Mouse (Mus musculus): ENCODE measurements at regions not wholly inside any gene's neighbourhood (a gene's known extent, or its start where the extent isn't known, plus 50 kb on each side); places are given as distances from the start of the nearest gene placed in this dataset.

DNA sequence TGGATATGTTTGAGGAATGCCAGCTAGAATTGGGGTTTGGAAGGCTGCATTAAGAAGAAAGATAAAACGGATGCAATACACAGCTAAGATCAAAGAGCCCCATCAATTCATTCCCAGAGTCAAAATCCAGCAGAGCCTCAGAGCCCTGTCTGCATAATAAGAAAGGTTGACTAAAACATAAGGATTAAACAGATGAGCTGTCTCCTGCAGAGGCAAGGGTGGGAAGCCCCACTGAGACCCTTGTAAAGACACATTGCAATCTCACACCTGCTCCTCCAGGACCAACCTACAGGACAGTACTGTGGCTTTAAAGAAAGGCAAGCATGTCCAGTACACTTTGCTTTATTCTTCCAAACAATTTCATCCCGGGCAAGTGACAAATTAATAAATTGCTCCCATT, 609.4 kb downstream of the Nedd1 start:
- DNase-seq (ENCODE audit: low spot score in 2 of 2): no peak
- intact Hi-C loops (cut with DNase I): no loop called here

DNA sequence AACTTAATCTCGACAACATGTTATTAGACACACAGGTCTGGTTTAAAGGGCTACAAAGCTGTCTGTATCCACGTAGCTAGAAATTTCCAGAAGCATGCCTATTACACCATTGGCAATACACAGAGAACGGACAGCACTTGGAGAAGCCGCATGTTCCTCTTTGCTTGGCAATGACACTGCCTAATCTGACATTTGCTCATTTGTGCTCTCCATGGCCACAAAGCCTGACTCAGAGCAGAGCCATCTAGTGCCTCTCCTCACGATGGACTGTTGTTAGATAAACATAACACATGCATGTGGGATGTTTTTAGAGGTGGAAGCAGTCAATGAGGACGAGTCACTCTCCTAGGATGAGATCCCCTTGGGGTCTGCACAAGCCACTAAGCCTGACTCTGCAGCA, 615.9 kb downstream of the Nedd1 start:
- DNase-seq (ENCODE audit: low spot score in 2 of 2): no peak
- intact Hi-C loops (cut with DNase I): no loop called here

DNA sequence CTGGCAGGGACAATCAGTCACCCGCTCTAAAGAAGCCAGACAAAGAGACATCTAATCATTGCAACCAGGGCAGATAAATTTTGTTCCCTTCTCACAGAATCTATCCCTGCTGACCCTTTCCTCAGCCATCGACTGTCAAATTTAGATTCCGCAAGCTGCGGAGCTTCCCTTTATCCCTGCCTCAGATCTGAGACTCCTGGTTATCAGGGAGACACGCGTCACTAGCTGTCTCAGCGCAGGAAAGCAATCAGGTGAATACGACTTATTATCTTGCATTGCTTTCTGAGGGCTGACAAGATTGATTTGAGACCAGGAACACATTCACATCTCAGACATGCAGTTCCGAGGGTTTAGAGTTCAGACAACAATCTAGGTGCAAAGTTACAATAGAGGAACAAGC, 618.3 kb downstream of the Nedd1 start:
- DNase-seq (ENCODE audit: low spot score in 2 of 2): no peak
- intact Hi-C loops (cut with DNase I): no loop called here

DNA sequence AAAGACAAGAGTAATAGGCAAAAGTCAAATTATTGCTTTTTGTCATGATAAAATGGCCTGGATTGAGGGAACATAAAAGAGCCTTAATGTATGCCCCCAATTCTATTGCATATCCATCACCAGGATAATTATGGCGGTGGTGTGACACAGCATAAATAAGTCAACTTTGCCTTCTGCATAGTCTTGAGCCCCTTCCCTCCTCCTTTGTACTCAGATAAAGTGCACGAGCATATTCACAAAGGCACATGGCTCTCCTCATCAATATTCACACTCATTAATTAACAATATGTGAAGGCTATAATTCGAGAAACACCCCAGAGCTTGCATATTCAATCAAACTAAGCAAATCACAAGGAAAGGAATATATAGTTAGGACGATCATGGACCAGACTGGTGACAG, 619.5 kb downstream of the Nedd1 start:
- DNase-seq (ENCODE audit: low spot score in 2 of 2): no peak
- intact Hi-C loops (cut with DNase I): no loop called here

DNA sequence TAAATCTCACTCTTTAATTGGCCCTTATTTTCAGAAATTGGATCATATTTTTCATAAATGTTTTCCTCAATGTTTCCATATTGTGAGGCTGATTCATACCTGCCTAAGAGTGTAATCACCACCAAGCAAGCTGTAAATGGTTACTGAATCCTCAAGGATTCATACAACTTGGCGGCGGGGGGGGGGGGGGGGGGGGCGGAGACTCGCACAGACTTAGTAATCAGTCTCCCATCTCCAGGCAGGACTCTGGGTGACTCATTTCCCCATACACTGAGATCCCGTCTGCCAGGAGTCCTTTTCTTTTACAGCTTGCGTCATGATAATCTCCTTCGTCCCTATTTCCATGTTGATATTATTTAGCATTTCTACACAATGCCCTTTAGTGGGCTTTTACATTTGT, 624.7 kb downstream of the Nedd1 start:
- intact Hi-C loops (cut with DNase I): no loop called here
- DNase-seq (ENCODE audit: low spot score in 2 of 2): no peak

DNA sequence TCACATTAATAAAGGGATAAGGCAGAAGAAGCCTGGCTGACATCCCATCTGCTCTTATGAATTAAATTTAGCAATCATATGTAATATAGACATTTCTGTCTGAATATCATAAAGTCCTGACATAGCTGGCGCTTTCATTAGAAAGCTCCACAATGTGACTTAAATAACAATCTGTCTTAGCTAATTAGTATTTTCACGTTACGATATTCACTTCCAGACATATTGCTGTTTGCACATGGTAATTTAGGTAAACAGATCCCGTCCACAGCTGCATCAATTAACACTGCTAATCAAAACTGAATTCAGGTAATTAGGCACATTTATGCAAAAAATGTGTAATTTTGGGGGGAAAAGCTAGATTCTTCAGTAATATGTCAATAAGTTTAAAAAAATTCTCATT, 625.1 kb downstream of the Nedd1 start:
- DNase-seq (ENCODE audit: low spot score in 2 of 2): no peak
- intact Hi-C loops (cut with DNase I): no loop called here

DNA sequence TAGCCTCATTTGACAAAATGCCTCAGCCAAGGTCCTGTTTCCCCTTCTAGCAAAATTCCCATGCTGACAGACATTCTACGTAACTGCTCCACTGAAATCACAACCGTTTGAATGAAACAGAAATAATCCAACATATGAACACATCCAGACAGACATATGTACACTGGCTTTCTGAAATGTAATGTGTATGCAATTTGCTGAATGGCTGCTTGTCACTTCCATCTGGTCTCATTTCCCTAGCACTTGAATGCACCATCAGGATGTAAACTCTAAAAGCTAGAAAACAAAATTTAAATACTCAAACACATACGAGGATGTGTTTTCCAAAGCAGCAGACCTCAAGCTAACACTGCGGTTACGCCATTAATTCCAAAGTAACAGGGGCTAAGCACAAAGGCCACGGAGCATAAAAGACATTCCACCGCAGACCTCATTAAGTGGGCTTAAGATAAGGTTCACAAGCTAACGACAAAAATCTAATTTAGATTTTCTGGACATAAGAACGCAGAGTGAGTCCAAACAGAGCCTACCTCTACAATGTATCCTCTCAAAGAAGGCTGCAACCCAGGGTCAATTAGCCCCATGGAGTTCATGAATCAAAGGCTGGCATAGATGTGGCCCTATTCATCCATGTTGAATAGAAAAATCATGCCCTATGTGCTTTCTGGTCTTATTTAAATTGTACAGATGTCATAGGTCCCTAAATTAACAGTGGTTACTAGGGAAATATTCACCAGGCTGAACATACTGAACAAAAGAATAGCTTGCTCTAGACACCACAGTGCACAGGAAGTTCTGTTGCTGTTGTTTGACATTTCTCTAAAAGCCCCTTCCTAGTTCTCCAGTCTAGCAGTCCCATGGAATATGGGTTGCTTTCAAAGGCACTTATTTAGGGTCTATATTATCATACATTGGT, 630.5 kb downstream of the Nedd1 start:
- no peak for DNase-seq (ENCODE audit: low spot score in 2 of 2)
- intact Hi-C loops (cut with DNase I): no loop called here

DNA sequence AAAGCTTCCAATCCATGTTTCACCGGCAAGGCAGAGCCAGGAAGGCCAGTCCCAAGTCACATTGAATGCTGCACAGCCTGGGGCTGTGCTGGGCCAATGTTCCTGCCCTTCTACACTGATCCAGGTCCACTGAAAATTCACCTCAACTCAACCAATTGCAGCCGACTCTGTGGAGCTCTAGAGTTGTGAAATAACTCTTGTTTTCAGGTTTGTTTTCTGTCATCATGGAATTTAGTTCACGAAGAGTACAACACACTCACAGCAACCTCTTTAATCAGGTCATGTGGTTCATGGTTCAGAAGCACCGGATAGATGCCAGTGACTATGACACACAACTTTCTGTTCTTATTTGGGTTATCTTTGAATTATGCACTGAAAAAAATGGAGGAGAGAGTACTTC, 640.1 kb downstream of the Nedd1 start:
- no peak for DNase-seq (ENCODE audit: low spot score in 2 of 2)
- intact Hi-C loops (cut with DNase I): no loop called here

DNA sequence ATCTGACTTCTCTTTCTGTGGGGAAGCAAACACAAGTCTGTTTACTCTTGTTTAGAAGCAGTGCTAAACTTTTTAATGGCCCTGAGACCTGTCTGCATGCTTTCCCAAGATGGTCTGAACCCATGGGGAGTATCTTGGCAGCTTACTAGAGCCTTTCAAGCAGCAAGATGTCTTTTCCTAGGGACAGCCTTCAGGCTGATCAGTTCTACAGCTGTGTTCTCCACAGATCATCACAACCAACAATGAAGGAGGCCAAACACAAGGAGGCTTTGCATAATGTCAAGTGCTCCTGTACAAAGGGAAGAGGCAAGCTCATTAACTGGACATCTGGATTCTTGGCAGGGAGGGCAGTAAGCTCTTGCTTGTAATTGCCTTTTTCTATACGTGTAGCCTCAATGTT, 641.0 kb downstream of the Nedd1 start:
- intact Hi-C loops (cut with DNase I): no loop called here
- no peak for DNase-seq (ENCODE audit: low spot score in 2 of 2)

DNA sequence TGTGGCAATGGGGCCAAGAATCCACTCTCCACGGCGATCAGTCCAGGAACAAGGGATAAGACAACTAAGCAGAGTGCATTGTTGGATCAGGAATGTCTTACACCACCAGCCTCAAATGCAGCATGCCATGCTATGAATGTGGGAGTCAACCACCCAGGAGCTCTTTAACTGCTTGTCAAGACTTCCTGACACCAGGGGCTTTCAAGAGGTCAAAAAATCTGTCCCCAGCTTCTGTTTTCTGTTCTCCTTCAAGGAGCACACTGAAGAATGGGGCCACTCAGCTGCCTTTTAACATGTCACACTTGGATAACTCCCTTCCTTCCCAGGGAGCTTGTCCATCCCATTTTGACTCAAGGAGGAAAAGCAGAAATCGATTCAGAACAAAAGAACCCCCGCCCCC, 642.8 kb downstream of the Nedd1 start:
- no peak for DNase-seq (ENCODE audit: low spot score in 2 of 2)
- intact Hi-C loops (cut with DNase I): no loop called here

DNA sequence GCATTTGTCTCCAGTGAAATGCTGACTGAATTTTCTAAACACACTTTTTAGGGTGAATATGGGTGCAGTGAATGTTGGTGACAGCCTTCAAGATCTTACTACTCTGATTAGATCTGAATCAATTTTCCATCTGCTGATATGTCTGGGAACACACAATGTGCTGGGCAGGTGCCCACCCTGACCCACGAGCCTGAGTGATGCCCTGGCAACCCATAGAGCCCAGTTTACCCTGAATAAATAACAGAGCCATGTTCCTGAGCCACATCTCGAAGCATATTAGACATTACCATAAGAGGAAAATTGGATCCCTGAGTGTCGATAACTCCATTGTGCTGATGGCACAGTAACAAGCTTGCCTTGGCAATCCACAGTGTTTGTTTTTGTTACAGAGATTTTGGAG, 644.9 kb downstream of the Nedd1 start:
- no peak for DNase-seq (ENCODE audit: low spot score in 2 of 2)
- intact Hi-C loops (cut with DNase I): no loop called here

DNA sequence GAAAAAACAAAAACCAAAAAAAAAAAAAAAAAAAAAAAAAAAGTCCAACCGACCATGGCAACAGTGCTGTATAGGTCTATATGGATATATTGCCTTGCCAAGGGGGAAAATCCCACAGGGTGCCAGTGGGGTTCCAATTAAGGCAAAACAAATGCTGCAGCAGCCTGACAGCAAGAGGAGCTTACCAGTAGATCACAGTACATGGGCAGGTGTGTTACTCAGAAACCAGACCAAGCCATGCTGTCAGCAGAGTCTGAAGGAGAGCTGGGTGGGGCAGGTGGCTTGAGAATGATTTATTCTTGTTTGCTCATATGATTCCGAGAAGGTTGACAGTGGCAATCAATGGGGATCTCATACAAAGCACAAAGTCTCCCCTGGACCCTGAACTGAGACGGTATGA, 645.5 kb downstream of the Nedd1 start:
- intact Hi-C loops (cut with DNase I): no loop called here
- no peak for DNase-seq (ENCODE audit: low spot score in 2 of 2)

DNA sequence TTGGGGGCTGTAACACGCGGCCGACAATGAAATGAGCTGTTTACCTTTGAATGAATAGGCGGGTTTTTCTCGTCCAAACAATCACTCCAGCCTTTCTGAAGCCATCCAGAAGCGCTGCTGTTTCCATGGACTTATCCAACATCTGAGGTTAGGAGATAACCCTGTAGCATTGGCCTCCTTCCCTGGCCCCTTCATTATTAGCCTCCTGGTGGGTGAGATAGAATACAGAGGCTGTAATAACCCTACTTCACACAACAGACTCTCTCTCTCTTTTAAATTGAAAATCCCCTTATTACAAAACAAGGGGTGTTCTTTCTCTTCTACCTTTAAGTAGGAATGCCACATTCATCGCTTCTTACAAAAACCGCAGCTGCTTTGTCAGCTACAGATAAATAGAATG, 646.8 kb downstream of the Nedd1 start:
- DNase-seq (ENCODE audit: low spot score in 2 of 2): no peak
- intact Hi-C loops (cut with DNase I): no loop called here

DNA sequence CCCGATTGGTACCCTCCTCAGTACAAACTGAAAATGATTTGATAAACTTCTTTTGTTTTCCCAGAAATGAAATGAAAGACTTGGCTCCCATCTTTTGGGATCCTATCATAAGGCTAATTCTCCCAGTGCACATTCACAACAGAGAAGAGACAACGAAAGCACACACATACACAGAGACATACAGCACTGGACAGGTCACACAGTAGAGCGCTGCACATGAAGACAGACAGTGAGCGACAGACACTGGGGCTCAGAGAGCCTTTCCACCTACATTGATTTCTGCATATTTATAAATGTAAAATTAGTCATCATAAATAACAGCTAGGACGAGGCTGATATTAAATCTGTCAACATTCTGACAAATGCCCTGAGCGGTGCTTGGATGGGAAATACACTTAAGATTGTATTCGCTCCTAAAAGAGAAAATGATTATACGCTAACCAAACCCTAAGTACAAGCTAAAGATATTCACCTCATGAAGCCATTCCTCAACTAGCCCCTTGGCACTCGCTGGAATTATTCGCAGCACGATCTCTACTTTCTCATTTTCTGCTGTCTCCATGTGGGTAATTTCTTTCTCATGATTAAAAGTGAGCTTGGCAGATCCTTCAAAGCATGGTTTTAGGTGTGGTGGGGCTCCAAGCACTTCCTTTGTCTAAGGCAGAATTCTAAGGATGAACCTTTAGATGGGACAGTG, 647.4 kb downstream of the Nedd1 start:
- intact Hi-C loops (cut with DNase I): no loop called here
- DNase-seq (ENCODE audit: low spot score in 2 of 2): no peak

DNA sequence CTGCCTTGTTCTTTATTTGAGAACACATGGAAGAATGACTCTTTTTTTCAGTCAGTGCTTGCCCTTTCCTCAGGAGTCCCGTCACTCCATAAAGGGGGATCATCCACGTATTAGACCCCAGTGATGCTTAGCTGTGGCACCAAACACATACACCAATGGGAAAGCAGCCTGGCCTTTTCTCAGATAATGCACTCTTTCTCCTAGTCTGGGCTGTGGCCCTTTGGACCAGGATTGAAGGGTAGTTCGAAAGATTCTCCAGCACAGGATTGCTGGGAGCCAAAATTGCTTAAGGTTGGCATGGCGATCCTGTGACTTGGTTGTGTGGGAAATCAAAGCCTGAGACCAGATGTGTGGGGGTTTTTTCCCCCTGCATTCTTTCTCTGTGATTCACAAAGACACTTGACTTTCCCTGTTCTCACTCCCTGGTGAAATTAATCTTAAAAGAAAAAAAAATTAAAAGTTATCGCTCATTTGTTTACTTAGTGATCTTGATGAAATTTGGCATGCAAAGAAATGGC, 648.3 kb downstream of the Nedd1 start:
- intact Hi-C loops (cut with DNase I): no loop called here
- DNase-seq (ENCODE audit: low spot score in 2 of 2): no peak

DNA sequence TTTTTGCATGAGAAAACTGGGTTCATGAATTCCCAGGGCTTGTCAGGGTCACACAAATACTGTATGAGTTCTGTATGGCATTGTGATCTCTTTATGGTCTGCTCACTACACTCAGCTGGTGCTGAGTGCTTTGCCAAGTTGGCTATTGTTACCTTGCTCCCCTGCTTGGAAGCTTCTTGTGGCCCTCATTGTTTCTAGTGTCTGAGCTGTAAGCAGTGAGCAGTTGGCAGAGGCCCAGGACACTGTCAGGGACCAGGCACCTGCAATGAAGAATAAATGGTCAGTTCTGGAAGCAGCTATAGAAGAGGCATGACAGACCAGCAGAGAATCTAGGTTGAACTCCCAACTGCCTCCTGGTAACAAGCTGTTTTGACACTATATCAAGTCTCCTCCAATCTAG, 677.4 kb downstream of the Nedd1 start:
- DNase-seq (ENCODE audit: low spot score in 2 of 2): no peak
- intact Hi-C loops (cut with DNase I): no loop called here

DNA sequence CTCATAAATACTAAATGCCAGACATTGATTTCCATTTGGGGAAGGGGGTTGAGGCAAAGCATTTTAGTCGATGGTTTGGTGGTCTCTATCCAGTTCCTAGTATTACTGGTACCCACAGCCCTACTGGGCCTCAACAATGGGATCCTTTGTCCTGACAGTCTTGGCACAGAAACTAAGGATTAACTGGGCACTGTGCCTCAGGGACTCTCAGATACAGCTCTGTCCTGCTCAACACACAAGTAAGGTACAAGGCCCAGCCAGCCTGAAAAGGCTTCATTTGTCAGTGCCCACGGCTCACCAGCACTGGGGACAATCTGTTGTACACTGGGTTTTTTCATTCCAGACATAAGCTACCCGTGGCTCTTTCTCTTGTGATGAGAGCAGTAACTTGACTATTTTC, 686.0 kb downstream of the Nedd1 start:
- intact Hi-C loops (cut with DNase I): no loop called here
- peak; percentile 39 to 63 for DNase-seq (ENCODE audit: low spot score in 2 of 2)

DNA sequence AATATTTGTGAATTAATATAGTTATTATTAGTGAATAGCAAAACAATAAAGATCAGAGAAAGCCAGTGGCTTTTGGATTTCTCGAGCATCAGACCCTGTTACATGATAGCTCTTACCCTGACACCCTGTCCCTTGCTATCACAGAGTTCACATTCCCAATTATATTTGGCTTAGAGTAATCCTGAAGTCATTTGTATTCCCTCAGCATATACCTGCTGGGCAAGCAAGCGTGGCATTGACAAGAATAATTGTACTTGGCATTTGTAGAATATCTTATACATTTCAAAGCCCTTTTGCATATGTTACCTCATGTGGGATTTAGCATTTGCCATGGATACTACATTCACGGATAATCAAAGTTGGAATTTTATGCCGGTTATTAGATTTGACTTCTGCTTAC, 692.0 kb downstream of the Nedd1 start:
- no peak for DNase-seq (ENCODE audit: low spot score in 2 of 2)
- intact Hi-C loops (cut with DNase I): no loop called here

DNA sequence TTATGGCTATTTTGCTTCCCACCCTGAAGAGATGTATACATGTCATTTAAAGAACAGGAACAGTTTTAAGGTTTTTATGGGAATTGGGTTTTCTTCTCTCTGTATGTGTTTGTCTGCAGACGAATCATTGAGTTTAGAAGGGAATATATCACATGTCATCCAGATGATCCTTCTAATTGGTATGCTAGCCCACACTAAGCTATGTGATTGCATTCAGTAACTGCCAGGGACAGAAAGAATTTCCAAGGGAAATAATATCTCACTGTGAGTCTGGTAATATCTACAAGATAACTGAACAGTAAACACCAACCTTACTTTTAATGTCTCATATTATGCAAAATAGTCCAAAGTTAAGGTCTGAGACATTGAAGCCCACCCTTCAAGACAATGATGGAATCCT, 698.0 kb downstream of the Nedd1 start:
- intact Hi-C loops (cut with DNase I): no loop called here
- DNase-seq (ENCODE audit: low spot score in 2 of 2): no peak

DNA sequence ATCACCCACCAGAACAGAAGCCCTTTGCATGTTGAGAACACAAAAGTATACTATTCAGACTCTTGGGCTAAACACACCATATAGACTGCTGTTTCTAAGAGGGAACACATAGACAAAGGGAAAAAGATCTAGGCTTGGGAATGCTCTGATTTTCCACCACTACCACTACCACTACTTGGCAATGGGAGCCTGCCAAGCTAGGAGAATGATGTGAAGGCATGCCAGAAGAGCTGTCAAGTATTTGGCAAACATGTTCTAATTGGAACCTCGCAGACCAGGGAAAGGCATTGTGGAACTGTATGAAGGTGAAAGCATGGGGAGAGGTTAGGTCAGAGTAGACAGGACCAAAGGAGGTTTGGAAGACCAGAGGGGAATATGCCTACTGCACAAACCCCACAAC, 701.2 kb downstream of the Nedd1 start:
- no peak for DNase-seq (ENCODE audit: low spot score in 2 of 2)
- intact Hi-C loops (cut with DNase I): no loop called here

DNA sequence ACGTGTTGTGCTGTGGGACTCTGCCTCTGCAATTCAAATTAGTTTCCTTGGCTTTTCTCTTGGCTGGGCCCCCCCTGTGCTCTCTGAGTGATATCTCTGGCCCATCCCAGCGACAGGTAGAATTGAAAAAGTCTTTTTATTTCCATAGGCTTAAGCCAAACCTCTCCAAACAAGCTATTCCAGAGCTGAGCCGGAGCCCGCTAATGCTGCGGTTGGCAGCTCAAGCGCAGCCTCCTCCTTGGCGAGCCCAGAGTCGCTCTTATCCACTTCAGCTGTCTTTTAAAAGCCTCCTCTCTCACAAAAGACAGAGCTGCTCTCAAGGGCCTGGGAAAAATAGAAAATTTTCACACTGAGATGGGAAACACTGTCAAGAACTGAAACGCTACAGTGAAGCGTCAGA, 712.7 kb downstream of the Nedd1 start:
- intact Hi-C loops (cut with DNase I): no loop called here
- DNase-seq (ENCODE audit: low spot score in 2 of 2): no peak
